Mouse (Mus musculus): Measurements from ENCODE around the gene Spdye4b.

The Spdye4b gene

GRCm38 (mm10) chr5:143213832-143214231 lies 33.0 kb downstream of the Spdye4b start:
- no peak for DNase-seq (ENCODE audit: low read depth, low spot score)

DNA sequence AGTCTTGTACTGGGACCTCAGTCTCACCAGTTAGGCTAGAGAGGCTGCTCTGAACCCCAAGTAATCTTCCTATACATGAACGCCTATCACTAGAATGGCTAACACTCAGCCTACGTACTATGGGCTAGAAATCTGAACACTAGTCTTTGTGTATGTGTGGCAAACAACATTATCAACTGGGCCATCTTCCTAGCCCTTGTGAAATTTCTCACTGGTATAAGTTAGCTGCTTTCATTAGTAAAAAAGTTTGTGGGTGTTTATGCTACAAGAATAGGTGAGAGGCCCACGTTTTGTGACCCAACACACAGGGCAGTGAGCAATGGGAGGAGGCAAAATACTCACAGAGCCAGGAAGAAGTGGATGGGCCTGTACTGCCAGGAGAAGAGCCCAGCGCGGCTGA lies 40.2 kb downstream of the Spdye4b start:
- no peak for DNase-seq (ENCODE audit: low read depth, low spot score)

DNA sequence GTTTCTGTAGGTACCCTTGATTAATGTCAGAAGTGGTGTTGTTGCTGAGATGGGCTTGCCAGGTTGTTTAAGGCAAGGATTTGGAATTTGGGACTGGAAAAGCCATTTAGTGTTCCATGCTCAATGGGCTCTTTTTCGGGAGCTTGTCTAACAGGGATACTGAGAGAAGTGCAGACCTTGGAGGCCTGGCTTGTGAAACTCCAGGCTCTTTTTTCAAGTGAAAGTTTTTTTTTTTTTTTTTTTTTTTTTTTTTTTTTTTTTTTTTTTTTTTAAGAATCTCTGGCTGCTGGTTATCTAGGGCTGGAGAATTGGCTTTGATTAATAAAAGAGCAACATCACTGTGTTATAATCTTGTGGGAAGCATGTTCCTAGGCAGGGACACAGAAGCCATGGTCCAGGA lies 41.5 kb downstream of the Spdye4b start:
- no peak for DNase-seq (ENCODE audit: low read depth, low spot score)

GRCm38 (mm10) chr5:143226790-143227189 lies 46.0 kb downstream of the Spdye4b start, which contains the start of gene Spdye4a:
Gene Spdye4a (minus strand): TSS chr5:143226890.
- no peak for DNase-seq (ENCODE audit: low read depth, low spot score)

- peak; percentile 96 for DNase-seq (ENCODE audit: low read depth, low spot score)
These were observed 54.3 kb downstream of the Spdye4b start, which contains the start of gene Zfp12 for GRCm38 (mm10) chr5:143235028-143235693. Gene Zfp12 (plus strand): TSS chr5:143235163.

DNA sequence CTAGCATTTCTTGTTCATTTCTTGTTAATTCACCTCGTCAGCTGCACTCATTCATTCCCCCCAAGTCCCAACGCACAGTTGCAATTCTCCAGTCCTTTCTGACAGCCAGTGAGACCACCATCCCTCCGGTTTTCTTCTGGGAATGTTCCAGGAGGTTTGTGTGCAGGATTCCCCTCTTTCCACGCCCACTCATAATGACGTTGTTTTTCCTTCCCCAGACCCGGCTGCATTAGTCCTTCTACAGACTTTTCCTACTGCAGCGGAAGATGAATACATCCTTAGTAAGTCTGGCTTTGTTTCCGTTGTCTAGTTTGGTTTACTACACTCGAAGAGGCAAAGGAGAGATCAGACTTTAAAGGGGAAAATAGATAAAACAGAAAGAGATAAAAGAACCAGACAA lies 55.2 kb downstream of the Spdye4b start:
- no peak for DNase-seq (ENCODE audit: low read depth, low spot score)

- DNase-seq (ENCODE audit: low read depth, low spot score), result no peak
These were observed 64.1 kb downstream of the Spdye4b start for GRCm38 (mm10) chr5:143244926-143245325.

- no peak for DNase-seq (ENCODE audit: low read depth, low spot score)
These were observed 71.2 kb downstream of the Spdye4b start for GRCm38 (mm10) chr5:143252039-143252438.

GRCm38 (mm10) chr5:143252791-143253185 lies 72.0 kb downstream of the Spdye4b start:
- DNase-seq (ENCODE audit: low read depth, low spot score), result no peak

DNA sequence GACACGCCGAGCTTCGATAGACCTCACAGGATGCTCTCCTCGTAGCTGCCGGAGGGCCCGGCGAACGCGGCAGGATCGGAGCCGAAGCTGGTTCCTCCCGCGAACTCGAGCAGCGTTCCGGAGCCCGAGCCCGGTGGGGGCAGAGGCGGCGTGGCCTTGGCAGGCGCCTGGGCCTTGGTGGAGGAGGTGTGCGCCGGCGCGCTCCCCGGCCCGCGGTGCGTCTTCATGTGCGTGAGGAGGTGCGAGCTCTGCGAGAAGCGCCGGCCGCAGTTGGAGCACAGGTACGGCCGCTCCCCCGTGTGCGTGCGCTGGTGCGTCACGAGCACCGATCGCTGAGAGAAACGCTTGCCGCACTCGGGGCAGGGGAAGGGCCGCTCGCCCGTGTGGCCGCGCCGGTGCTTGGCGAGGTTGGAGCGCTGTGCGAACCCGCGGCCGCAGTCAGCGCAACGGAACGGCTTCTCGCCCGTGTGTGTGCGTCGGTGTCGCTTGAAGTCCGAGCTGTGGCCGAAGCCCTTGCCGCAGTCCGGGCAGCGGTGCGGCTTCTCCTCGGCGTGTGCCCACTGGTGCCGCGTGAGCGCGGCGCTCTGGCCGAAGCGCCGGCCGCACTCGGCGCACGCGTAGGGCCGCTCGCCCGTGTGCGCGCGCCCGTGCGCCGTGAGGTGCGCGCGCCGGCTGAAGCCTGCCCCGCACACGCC lies 72.5 kb downstream of the Spdye4b start:
- no peak for DNase-seq (ENCODE audit: low read depth, low spot score)

GRCm38 (mm10) chr5:143253881-143254486 lies 73.2 kb downstream of the Spdye4b start:
- no peak for DNase-seq (ENCODE audit: low read depth, low spot score)

Measured in A20 (cell line).